Mouse (Mus musculus) liver, adult 2 months (tissue): ENCODE results near the gene Tph2.

Experiments
- CTCF ChIP-seq: fragments of 200-500 bp; IDR thresholded peaks from 2 replicates; pipeline ENCODE4 v1.5.1; 2011; ENCODE audit warnings: low read depth, low read length, control low read depth
- POLR2A ChIP-seq: fragments of 200-500 bp; IDR thresholded peaks from 2 replicates; pipeline ENCODE4 v1.6.1; 2011; ENCODE audit warnings: low read length, control low read depth; ENCODE audit not compliant: insufficient read depth; ENCODE audit errors: extremely low read depth

GRCm38 (mm10) chr10:115233798-115234197, 49.0 kb upstream of the Tph2 start:
- TF ChIP-seq POLR2A (no peak), CTCF (no peak)
